Mouse (Mus musculus): ENCODE measurements around the gene Gm11985. TPM values are rescaled to one million over a fixed set of nuclear protein-coding genes. Genes with fewer than 3 reads are reported as not detected.
A peak's percentile ranks its signal among the peaks of the same experiment; 100 is the strongest.

The Gm11985 gene
- polyA plus RNA-seq, 1 experiment from 2014 or later: not detected

DNA sequence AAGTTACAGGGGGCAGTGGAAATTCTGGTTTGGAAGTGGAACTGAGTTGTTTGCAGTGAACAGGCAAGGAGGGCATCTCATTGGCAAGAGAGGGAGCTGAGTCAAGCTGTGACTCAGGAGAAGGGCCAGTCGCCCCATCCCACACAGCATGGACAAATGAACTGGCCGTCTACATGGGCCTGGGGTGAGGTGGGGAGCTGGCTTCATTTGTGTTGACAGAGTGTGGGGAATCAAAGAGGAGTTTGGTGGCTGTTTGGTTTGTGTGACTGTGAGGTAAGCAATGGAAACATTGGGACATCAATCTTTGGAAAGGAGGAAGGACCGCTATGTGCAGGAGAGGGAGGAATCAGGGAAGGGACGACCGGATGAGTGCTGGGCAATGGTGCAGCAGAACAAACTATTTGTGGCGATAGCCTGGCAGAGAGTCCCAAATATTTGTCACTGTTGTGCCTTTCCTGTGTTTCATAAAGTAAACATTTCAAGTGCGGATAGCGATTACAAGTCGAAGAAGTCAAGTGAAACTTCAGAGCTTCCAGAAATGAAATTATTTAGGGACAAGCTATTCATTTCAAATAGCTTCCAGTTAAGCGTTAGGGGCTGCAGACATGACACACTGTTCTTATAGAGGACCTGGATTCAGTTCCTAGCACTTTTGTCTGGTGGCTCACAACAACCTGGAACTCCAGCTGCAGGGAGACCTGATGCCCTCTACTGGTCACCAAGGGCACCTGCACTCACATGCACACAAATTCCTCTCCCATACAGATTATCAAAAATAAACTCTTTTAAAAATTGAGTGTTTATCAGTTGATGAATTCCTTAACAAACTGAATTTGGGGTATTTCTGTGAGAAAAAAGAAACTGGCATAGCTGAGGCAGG lies 6.3 kb upstream of the Gm11985 start:
- no peaks in the 10 kb centered on the region for H3K4me1 ChIP-seq (replicated peaks; ENCODE audit: control insufficient read depth, insufficient read depth)
- H3K4me2 ChIP-seq (replicated peaks; ENCODE audit: low read depth): no peak overlapping the region
- WGBS: 76% methylated on average over 10 of the region's 10 CpGs
- H3K9me3 ChIP-seq (ENCODE audit: control insufficient read depth, low read length): no peaks in the 10 kb centered on the region
- ATAC-seq (ENCODE audit: low FRiP score, low TSS enrichment) (no peak), DNase-seq (ENCODE audit: low spot score) (no peak)
- H3K36me3 ChIP-seq (ENCODE audit: control insufficient read depth, insufficient read depth, low read length): no peaks in the 10 kb centered on the region
- no peak overlapping the region for H3K27ac ChIP-seq (replicated peaks)
- H3K9ac ChIP-seq (ENCODE audit: low read length): no peak overlapping the region
- TF ChIP-seq CTCF (IDR thresholded peaks at IDR 0.05; ENCODE audit: low read depth) (peak; percentile 29; the same call in 1 of the 2 replicates), EP300 (optimal IDR thresholded peaks at IDR 0.05) (no peak)
- no peaks in the 10 kb centered on the region for H3K27me3 ChIP-seq (ENCODE audit: control insufficient read depth, insufficient read depth, low read length)
- H3K4me3 ChIP-seq (ENCODE audit: low read depth, low read length): no peak overlapping the region

DNA sequence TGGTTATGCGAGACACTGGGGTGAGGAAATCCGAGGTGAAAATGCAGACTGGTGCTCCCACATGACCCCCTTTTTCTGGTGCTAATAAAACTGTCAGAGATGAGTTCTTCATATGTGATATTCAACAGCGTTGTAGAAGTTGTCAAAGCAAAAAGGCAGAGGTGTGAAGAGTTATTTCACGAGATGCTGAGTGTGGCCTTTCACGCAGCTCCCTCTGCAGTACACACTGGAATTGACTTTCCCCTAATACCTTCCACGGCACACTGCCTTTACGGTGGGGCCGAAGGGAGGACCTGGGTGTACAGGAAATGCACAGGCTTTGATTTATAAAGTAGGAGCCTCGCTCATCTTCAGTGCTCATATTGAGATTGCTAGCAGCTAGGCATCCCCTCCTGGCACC lies 4.8 kb upstream of the Gm11985 start:
- H3K36me3 ChIP-seq (ENCODE audit: control insufficient read depth, insufficient read depth, low read length): no peaks in the 10 kb centered on the region
- ATAC-seq (ENCODE audit: low FRiP score, low TSS enrichment): no peak
- H3K9ac ChIP-seq (ENCODE audit: low read length): no peak overlapping the region
- TF ChIP-seq EP300 (optimal IDR thresholded peaks at IDR 0.05) (no peak), CTCF (IDR thresholded peaks at IDR 0.05; ENCODE audit: low read depth) (no peak)
- H3K27ac ChIP-seq (replicated peaks): no peak overlapping the region
- H3K4me3 ChIP-seq (ENCODE audit: low read depth, low read length): no peak overlapping the region
- H3K27me3 ChIP-seq (ENCODE audit: control insufficient read depth, insufficient read depth, low read length): no peaks in the 10 kb centered on the region
- H3K4me2 ChIP-seq (replicated peaks; ENCODE audit: low read depth): no peak overlapping the region
- WGBS: 71% methylated on average over 9 of the region's 9 CpGs
- no peak for DNase-seq (ENCODE audit: low spot score)
- H3K9me3 ChIP-seq (ENCODE audit: control insufficient read depth, low read length): no peaks in the 10 kb centered on the region
- H3K4me1 ChIP-seq (replicated peaks; ENCODE audit: control insufficient read depth, insufficient read depth): no peaks in the 10 kb centered on the region

DNA sequence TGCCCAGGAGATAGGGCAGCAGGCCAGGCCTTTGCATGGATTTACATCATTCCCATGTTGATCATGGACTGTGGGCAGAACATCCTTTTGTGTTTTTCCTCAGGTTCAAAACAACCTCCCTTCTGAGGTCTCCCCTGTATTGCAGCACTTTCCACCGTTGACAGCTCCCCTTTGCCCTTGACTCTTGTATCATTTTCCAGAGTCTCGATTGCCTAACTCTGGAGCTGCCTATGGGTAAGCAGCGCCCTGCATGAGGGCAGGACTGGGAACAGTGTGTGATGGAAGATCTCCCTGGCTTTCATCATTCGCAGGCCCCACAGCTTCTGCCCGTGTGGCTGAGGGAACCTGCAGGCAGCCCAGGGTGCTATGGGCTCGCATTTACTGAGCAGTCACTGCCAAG lies 4.3 kb upstream of the Gm11985 start:
- Histone ChIP-seq H3K4me1 (replicated peaks; ENCODE audit: control insufficient read depth, insufficient read depth) (no peaks in the 10 kb centered on the region), H3K36me3 (ENCODE audit: control insufficient read depth, insufficient read depth, low read length) (no peaks in the 10 kb centered on the region), H3K9me3 (ENCODE audit: control insufficient read depth, low read length) (no peaks in the 10 kb centered on the region), H3K9ac (ENCODE audit: low read length) (no peak overlapping the region), H3K4me2 (replicated peaks; ENCODE audit: low read depth) (no peak overlapping the region), H3K27ac (replicated peaks) (no peak overlapping the region), H3K4me3 (ENCODE audit: low read depth, low read length) (no peak overlapping the region), H3K27me3 (ENCODE audit: control insufficient read depth, insufficient read depth, low read length) (no peaks in the 10 kb centered on the region)
- TF ChIP-seq CTCF (IDR thresholded peaks at IDR 0.05; ENCODE audit: low read depth) (no peak), EP300 (optimal IDR thresholded peaks at IDR 0.05) (no peak)
- ATAC-seq (ENCODE audit: low FRiP score, low TSS enrichment) (no peak), DNase-seq (ENCODE audit: low spot score) (no peak)
- WGBS: 60% methylated on average over 6 of the region's 6 CpGs

DNA sequence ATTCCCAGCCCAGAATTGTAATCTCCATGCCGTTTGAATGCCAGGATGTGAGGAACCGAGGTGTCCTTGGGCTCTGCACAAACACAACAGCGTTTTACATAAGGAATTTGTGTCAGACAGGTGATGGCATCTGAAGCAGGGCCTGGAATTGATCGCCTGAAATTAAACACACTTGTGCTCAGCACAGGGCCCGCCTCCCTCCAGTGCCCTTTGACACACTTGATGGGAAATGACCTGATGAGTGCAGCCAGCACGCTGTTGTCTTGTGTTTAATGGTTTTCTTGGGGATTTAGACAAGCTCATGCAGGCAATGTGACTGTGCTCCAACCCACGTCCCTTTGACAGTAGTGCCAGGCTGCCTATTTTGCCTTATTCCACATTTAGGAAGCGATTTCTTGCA lies 897 bp downstream of the Gm11985 start:
- ATAC-seq (ENCODE audit: low FRiP score, low TSS enrichment) (no peak), DNase-seq (ENCODE audit: low spot score) (no peak)
- Histone ChIP-seq H3K27me3 (ENCODE audit: control insufficient read depth, insufficient read depth, low read length) (no peaks in the 10 kb centered on the region), H3K9me3 (ENCODE audit: control insufficient read depth, low read length) (no peaks in the 10 kb centered on the region), H3K36me3 (ENCODE audit: control insufficient read depth, insufficient read depth, low read length) (no peaks in the 10 kb centered on the region), H3K4me1 (replicated peaks; ENCODE audit: control insufficient read depth, insufficient read depth) (no peaks in the 10 kb centered on the region), H3K9ac (ENCODE audit: low read length) (no peak overlapping the region), H3K27ac (replicated peaks) (no peak overlapping the region), H3K4me3 (ENCODE audit: low read depth, low read length) (no peak overlapping the region), H3K4me2 (replicated peaks; ENCODE audit: low read depth) (no peak overlapping the region)
- 59% methylated on average over 8 of the region's 8 CpGs for WGBS
- no peak for TF ChIP-seq EP300 (optimal IDR thresholded peaks at IDR 0.05)
- TF ChIP-seq CTCF (IDR thresholded peaks at IDR 0.05; ENCODE audit: low read depth): no peak

DNA sequence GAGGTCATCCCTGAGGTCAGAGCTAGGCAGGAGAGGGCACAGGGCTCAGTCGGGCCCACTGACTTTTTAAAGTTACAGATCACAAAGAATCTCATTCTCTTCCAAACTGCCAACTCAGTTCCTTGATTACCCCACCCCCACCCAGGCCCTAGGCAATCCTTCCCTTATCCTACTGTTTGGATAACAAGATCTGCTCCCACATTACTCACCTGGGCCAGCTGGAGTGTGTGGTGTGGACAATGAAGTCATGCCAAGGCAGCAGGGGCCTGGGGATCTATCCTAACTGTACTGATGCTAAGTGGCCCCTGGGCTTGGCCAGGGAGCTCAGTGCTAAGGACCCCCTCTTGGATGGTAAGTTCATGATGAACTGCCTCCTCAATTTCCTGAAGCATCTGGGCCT lies 3.9 kb downstream of the Gm11985 start:
- ATAC-seq (ENCODE audit: low FRiP score, low TSS enrichment) (peak; percentile 77; the same call in 1 of the 2 replicates), DNase-seq (ENCODE audit: low spot score) (peak; percentile 30)
- Histone ChIP-seq H3K27me3 (ENCODE audit: control insufficient read depth, insufficient read depth, low read length) (no peaks in the 10 kb centered on the region), H3K9ac (ENCODE audit: low read length) (no peak overlapping the region), H3K27ac (replicated peaks) (no peak overlapping the region), H3K36me3 (ENCODE audit: control insufficient read depth, insufficient read depth, low read length) (no peaks in the 10 kb centered on the region), H3K9me3 (ENCODE audit: control insufficient read depth, low read length) (no peaks in the 10 kb centered on the region), H3K4me3 (ENCODE audit: low read depth, low read length) (no peak overlapping the region), H3K4me1 (replicated peaks; ENCODE audit: control insufficient read depth, insufficient read depth) (no peaks in the 10 kb centered on the region), H3K4me2 (replicated peaks; ENCODE audit: low read depth) (no peak overlapping the region)
- 41% methylated on average over 1 of the region's 1 CpGs for WGBS
- TF ChIP-seq EP300 (optimal IDR thresholded peaks at IDR 0.05): no peak
- no peak for TF ChIP-seq CTCF (IDR thresholded peaks at IDR 0.05; ENCODE audit: low read depth)

DNA sequence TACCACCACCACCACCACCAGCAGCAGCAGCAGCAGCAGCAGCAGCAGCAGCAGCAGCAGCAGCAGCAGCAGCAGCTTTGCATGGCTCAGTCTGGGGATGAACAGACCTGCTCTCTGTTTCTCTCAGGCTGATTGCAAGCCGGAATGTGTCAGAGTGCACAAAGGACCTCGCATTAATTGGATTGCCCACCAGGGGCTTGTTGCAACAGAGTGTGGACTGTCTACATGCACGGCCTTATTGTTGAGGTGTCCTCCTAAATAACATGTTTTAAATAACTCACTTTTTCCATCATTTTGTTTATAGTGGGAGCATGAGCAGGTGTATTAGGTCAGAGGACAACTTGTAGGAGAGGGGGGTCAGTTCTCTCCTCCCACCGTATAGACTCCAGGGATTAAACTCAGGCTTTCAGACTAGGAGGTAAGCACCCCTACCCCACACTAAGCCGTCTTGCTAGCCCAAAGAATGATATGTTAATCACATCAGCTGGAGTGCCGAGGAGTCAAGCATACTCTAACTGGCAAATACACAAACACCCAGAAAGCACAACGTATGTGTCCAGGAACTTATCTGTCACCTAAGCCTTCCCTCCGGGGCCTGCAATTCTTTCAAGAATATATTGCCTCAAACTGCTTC lies 5.8 kb downstream of the Gm11985 start:
- H3K4me3 ChIP-seq (ENCODE audit: low read depth, low read length): no peak overlapping the region
- 41% methylated on average over 8 of the region's 8 CpGs for WGBS
- no peaks in the 10 kb centered on the region for H3K36me3 ChIP-seq (ENCODE audit: control insufficient read depth, insufficient read depth, low read length)
- no peak overlapping the region for H3K27ac ChIP-seq (replicated peaks)
- no peak for TF ChIP-seq EP300 (optimal IDR thresholded peaks at IDR 0.05)
- TF ChIP-seq CTCF (IDR thresholded peaks at IDR 0.05; ENCODE audit: low read depth): peak; percentile 20; the same call in 1 of the 2 replicates
- H3K9me3 ChIP-seq (ENCODE audit: control insufficient read depth, low read length): no peaks in the 10 kb centered on the region
- ATAC-seq (ENCODE audit: low FRiP score, low TSS enrichment): no peak
- H3K27me3 ChIP-seq (ENCODE audit: control insufficient read depth, insufficient read depth, low read length): no peaks in the 10 kb centered on the region
- DNase-seq (ENCODE audit: low spot score): no peak
- H3K4me1 ChIP-seq (replicated peaks; ENCODE audit: control insufficient read depth, insufficient read depth): no peaks in the 10 kb centered on the region
- no peak overlapping the region for H3K9ac ChIP-seq (ENCODE audit: low read length)
- no peak overlapping the region for H3K4me2 ChIP-seq (replicated peaks; ENCODE audit: low read depth)
